Mouse (Mus musculus) right cerebral cortex, postnatal 14 days (tissue): Measurements from ENCODE around the gene Dnajb5.
"Not testable (repeated sequence)": the region's sequence is repeated elsewhere in the genome, so short reads cannot be mapped to it uniquely, and the experiment has no call there.

Experiments
- DNase-seq: peaks from one replicate; pipeline ENCODE4 v3.0.0; 2022

Gene Dnajb5

GRCm38 (mm10) chr4:42978062-42978461 is 28.4 kb downstream of the Dnajb5 start:
- no peak for DNase-seq

GRCm38 (mm10) chr4:42980467-42980866 is 30.9 kb downstream of the Dnajb5 start:
- DNase-seq, result not testable (repeated sequence)

- DNase-seq, result no peak
These were observed 38.7 kb downstream of the Dnajb5 start for GRCm38 (mm10) chr4:42988296-42988695.

GRCm38 (mm10) chr4:42998022-42998421 is 48.4 kb downstream of the Dnajb5 start:
- DNase-seq, result no peak

GRCm38 (mm10) chr4:42999451-43000140 is 50.0 kb downstream of the Dnajb5 start:
- DNase-seq, result peak; percentile 59

GRCm38 (mm10) chr4:43000141-43000986 is 50.8 kb downstream of the Dnajb5 start, which contains the start of gene Vcp:
TSS of gene Vcp (minus strand) at chr4:43000507.
- DNase-seq, result peak; percentile 99

- DNase-seq, result no peak
These were observed 51.7 kb downstream of the Dnajb5 start for GRCm38 (mm10) chr4:43001272-43001671.

GRCm38 (mm10) chr4:43002756-43003439 is 53.3 kb downstream of the Dnajb5 start:
- DNase-seq, result no peak

GRCm38 (mm10) chr4:43004951-43005350 is 55.3 kb downstream of the Dnajb5 start:
- no peak for DNase-seq

- DNase-seq, result no peak
These were observed 56.2 kb downstream of the Dnajb5 start for GRCm38 (mm10) chr4:43005765-43006164.
